Mouse (Mus musculus): ENCODE data around the gene Olfr350.

Gene Olfr350

DNA sequence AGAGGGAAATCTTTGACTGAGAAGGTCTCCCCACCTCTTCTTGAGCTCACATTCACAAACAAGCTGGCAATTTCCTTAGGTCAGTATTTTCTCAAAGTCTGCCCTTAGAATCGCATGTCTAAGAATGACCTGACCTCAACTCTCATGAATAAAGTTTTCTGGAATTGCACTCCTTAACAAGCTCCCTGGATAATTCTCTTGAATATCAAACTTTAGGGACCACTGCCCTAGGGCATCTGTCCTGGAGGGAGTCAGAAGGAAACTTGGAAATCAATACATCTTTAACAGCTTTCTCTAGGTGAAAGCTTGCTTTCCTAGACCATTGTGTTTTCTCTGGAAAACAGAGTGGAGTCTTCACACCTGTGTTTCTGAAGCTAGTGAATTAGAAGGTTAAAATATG lies at the start of gene Olfr350:
Olfr350 (plus strand) TSS at position 301 of the 400 bp plus-strand sequence.
- DNase-seq (ENCODE audit: low spot score in 2 of 2), result no peak

GRCm38 (mm10) chr2:36816932-36817331 lies 29.2 kb upstream of the Olfr350 start, which contains the start of gene Olfr3:
Gene Olfr3, minus strand, starts transcription at chr2:36817032.
- DNase-seq (ENCODE audit: low spot score in 2 of 2), result no peak

DNA sequence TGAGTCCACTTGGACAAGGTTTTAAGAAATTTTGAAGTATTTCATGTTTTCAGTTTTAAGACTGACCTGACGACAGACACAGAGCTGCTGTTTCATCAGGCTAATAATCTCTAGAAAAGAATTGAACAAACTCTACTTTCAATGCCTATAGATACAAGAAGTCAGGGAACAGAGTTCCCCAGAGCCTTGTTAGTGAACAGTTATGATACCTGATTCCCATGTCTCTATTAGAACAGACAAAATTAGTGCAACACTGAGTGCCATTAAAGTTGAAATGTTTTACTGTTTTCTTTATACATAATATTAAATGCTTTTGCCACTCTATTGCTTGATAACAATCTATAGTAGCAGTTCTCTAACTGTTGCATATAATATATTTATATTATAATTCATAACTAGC lies 16.4 kb downstream of the Olfr350 start, which contains the start of gene Olfr351:
Olfr351 (minus strand) TSS at position 101 of the 400 bp plus-strand sequence.
- DNase-seq (ENCODE audit: low spot score in 2 of 2), result no peak

DNA sequence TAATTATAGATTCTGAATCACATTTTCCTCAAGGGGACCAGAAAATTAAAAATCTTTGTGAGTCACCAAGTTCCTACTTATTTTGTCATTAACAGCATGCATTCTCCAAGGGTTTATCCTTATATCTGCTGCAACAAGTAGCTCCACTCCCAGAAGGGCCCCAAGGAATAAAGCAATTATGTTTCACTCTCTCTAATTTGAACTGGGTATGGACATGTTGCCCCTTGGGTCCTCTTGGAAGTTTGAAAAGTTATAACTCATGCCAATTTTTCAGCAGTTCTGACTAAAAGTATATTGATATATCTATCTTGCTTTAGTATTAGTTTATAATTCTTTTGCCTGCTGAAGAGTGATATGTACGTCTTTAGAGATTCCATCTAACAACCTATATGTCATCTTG lies 22.1 kb downstream of the Olfr350 start, which contains the start of gene Olfr352:
Olfr352 (plus strand) TSS at position 301 of the 400 bp plus-strand sequence.
- DNase-seq (ENCODE audit: low spot score in 2 of 2), result no peak

DNA sequence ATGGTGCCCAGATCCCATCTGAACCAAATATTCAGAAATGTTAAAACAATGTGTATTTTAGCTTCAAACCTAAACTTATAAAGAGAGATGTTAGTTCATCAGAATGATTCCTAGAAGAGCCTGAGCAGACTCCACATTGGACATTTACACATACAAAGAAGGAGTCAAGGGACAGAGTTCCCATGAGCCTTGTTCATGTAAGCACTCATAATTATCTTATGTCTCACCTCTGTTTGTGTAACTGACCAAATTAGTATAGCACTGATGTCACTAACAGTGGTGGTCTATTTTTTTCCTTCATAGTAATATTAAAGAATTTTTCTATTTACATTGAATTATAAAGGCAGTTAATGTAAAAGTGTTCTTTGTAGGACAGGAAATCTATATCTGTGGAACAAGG lies 46.7 kb downstream of the Olfr350 start, which contains the start of gene Olfr353:
Olfr353 (minus strand) TSS at position 101 of the 400 bp plus-strand sequence.
- no peak for DNase-seq (ENCODE audit: low spot score in 2 of 2)

DNA sequence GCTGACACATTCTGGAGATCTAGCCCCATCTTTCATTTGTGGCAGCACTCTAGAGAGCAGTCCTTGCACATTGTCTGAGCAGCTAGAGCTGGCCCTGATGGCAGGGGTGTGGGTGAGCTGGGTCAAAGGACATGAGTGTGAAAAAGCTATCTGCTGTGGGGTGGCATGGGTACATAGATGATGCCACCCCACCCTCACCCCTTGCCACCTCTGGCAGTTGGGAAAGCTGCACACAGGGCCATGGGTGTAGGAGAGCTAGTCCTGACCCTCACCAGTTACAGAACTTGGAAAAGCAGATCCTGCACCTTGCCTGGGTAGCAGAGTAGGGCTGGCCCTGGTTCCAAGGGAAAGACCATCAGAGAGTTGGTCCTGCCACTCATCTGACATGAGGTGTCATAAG lies 51.0 kb downstream of the Olfr350 start:
- no peak for DNase-seq (ENCODE audit: low spot score in 2 of 2)

Measured in urinary bladder, postnatal 36 days (tissue).